Mouse (Mus musculus): ENCODE measurements around the gene Mex3a. TPM values are rescaled to one million over a fixed set of nuclear protein-coding genes. Genes with fewer than 3 reads are reported as not detected.

Mex3a gene
- total RNA-seq, 2 experiments from 2014 or later: 0.15 to 0.20 TPM

DNA sequence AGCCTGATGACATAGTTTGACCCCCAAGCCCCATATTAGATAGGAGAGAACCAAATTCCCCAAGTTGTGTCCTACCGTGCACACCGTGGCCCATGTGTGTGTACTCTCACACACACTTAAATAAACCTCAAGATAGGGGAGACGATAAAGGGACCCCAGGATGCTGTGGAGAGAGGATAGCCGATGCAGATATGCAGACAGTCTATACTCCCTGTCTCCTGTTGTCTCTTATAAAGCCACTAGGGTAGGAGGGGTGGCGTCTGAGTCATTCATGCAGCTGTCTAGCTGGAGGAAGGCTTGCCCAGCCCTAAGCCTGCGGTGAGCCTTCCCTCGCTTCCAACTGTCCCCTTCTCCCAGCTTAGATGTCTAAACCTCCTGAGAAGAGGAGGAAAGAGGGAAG lies 32.1 kb upstream of the Mex3a start:
- intact Hi-C loops (cut with DNase I): no loop called here
- TF ChIP-seq CTCF (IDR thresholded peaks at IDR 0.05): no peak
- DNase-seq: peak; percentile 39
- Histone ChIP-seq H3K4me3 (peak overlapping the region; percentile 86), H3K27ac (peak overlapping the region; percentile 98)

- Histone ChIP-seq H3K27ac (peak overlapping the region; percentile 98), H3K4me3 (peak overlapping the region; percentile 86)
- no peak for DNase-seq
- intact Hi-C loops (cut with DNase I): no loop called here
- no peak for TF ChIP-seq CTCF (IDR thresholded peaks at IDR 0.05)
Measured at GRCm38 (mm10) chr3:88500655-88501365, 31.4 kb upstream of the Mex3a start.

- intact Hi-C loops (cut with DNase I): loop anchor here (2.0 kb wide), 1 partner anchor 13 kb away; no protein-coding TSS in a partner anchor
- no peak for DNase-seq
- peak overlapping the region; percentile 98 for H3K27ac ChIP-seq
Measured at GRCm38 (mm10) chr3:88501366-88502030, 30.7 kb upstream of the Mex3a start.

DNA sequence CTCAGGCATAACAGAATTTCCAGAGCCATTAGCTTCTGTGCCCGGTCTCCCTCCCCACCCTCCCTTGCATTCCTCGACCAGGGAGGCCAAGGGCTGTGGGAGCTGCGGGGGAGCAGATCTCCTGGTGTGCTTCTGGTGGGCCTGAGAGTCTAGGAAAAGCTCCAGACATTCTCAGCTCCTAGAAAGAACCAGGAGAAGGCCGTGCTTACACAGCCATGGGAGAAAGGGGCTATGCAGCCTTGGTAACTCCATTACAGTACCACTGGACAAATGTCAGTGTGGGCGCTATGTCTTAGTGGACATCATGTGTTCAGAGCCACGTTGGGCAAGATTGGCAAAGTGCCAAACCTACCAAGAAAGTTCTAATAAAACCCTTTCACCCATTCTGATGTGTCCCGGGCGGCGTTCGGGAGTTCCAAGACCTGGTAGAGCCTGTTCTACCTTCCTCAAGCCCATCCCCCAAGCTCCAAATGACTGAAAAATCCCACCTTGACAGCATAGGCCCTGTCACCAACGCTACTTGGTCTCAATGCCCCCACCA lies 30.1 kb upstream of the Mex3a start:
- Histone ChIP-seq H3K4me3 (peak overlapping the region; percentile 86), H3K27ac (peak overlapping the region; percentile 98)
- no peak for TF ChIP-seq CTCF (IDR thresholded peaks at IDR 0.05)
- intact Hi-C loops (cut with DNase I): loop anchor here (2.0 kb wide), 1 partner anchor 13 kb away; no protein-coding TSS in a partner anchor
- peak; percentile 56 for DNase-seq

More at GRCm38 (mm10) chr3:88501366-88502030, 30.7 kb upstream of the Mex3a start:
- H3K4me3 ChIP-seq: peak overlapping the region; percentile 86
- no peak for TF ChIP-seq CTCF (IDR thresholded peaks at IDR 0.05)

DNA sequence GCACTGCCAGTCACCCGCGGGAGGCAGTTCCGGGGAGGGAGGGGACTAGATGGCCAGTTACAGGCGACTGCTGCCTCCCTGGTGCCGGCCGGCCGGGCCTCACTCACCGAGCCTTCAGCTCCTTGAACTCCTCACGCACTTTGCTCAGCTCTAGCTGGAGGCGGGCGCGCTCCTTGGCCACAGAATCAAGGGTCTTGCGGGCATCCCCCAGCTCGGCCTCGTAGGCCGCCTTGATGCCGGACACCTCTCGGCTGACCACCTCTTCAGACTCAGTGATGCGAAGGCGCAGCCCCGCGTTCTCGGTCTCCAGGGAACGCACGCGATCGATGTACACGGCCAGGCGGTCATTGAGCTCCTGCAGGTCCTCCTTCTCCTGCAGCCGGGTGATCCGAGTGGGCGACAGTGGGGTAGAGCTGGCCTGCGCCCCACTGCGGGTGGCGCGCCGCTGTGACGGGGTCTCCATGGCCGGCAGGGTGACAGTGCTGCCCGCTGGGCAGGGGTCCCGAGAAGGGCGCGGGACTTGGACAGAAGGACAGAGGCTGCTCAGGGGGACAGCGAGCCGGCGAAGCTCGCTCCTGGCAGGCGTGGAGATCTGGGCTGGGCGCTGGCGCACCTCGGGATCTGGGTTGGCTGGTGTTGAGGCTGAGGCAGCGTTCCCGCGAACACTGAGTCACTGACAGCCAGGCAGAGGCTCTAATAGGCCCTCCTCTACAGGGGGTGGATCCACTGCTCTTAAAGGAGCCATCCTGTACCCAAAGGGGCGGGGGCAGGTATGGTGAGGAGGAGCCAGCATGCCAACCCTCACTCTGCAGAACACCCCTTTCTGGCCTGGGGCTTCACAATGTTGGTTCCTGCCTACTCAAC lies 29.3 kb upstream of the Mex3a start:
- H3K4me3 ChIP-seq: peak overlapping the region; percentile 86
- intact Hi-C loops (cut with DNase I): loop anchor here (2.0 kb wide), 1 partner anchor 14 kb away; no protein-coding TSS in a partner anchor
- no peak for TF ChIP-seq CTCF (IDR thresholded peaks at IDR 0.05)
- H3K27ac ChIP-seq: peak overlapping the region; percentile 98
- DNase-seq: peak; percentile 97

DNA sequence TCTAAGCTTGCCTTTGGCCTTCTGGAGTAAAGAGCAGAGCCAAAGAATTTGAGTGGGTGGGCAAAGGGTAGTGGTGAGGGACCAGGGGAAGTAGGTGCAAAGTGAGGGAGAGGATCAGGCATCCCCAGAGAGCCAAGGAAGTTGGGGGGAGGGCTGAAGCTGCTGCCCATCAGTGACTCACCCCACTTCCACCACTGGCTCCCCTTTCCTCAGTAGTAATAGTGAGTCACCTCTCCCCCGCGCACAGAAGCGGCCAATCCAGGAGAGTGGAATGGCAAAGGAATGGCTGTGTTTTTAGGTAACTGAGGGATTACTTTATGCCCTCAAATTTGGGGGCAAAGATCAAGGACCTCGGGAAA lies 28.7 kb upstream of the Mex3a start:
- TF ChIP-seq CTCF (IDR thresholded peaks at IDR 0.05): no peak
- peak; percentile 63 for DNase-seq
- intact Hi-C loops (cut with DNase I): loop anchor here (2.0 kb wide), 1 partner anchor 15 kb away; no protein-coding TSS in a partner anchor
- Histone ChIP-seq H3K4me3 (peak overlapping the region; percentile 86), H3K27ac (peak overlapping the region; percentile 98)

DNA sequence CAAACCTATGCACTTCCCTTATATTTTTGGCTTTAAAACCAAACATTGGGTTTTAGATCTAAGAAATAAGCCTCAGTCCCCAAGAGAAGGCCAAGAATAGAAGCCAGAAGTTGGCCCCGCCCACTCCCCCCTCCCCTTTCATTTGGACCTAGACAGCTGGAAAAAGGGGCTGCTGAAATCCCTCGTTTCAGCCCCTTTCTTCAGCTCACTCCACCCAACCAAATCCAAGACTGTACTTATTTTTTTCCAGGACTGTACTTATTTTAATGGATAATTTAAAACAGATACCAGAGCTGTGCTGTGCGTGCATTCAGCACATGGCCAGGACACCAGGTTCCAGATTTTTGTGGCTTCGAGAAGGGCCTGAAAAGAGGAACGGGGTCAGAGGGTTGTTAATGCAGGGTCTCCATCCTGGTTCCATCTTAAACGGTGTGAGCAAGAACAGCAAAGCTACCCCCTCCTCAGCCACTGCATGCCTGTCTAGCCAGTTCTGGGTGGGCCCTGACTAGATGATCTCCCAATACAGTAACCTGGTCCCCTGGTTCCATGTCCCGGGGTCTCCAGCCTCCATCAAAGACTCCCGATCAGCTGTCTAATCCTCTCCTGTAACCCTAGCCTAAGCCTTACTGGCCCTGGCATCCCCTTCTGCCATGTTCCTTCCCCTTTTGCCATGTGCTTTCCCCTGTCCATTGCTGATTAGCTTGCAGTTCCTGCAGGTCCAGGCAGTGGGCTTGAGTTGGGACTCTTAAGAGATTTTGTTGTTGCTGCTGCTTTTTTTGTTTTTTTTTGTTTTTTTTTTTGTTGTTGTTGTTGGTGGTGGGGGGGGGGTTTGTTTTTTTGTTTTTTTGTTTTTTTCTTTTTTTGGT lies 28.1 kb upstream of the Mex3a start:
- no peak for DNase-seq
- peak overlapping the region; percentile 86 for H3K4me3 ChIP-seq
- H3K27ac ChIP-seq: peak overlapping the region; percentile 98
- intact Hi-C loops (cut with DNase I): loop anchor here (2.0 kb wide), 1 partner anchor 15 kb away; no protein-coding TSS in a partner anchor
- TF ChIP-seq CTCF (IDR thresholded peaks at IDR 0.05): no peak

DNA sequence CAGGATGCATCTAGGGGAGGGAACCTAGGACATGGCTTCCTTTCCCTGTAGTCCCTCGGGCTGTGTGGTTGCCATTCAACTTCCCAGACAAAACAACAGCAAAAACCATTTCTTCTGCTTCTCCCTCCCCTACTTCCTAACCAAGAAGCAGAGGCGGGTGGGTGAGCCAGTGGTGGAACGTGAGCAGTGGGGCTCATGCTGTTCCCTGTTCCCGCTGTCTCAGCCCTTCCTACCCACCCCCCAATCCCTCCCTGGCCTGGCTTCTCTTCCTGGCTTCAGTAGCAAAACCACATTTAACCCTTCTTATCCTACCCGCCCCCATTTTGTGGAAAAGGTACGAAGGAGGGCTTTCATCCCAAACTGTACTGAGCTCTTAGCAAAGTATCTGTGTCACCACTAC lies 27.1 kb upstream of the Mex3a start:
- TF ChIP-seq CTCF (IDR thresholded peaks at IDR 0.05): no peak
- Histone ChIP-seq H3K4me3 (no peak overlapping the region), H3K27ac (peak overlapping the region; percentile 20)
- intact Hi-C loops (cut with DNase I): no loop called here
- DNase-seq: no peak

GRCm38 (mm10) chr3:88505765-88506164 lies 26.4 kb upstream of the Mex3a start:
- 0 out of 2 replicates have a peak overlapping the region, but pooled peaks have one; percentile 9 for H3K27ac ChIP-seq
- intact Hi-C loops (cut with DNase I): no loop called here

DNA sequence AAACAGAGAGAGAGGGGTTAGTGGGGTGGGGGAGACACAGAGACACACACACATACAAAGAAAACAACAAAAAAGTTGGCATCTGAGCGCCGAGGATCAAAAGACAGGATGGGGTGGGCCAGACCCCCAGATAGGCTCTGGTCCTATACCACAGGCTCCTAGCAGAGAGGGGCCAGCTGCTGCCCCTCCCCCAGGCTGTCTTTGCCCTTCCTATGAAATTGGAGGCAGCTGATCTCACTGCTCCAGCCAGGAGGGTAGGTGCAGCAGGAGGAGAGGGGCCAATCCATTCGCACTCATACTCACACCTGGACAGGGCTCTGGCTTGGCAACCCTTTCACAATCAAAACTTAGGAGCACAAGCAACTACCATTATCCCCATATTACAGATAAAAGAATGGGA lies 22.9 kb upstream of the Mex3a start:
- no peak for DNase-seq
- intact Hi-C loops (cut with DNase I): no loop called here
- Histone ChIP-seq H3K27ac (peak overlapping the region; percentile 93), H3K4me3 (peak overlapping the region; percentile 75)
- TF ChIP-seq CTCF (IDR thresholded peaks at IDR 0.05): no peak

More at GRCm38 (mm10) chr3:88505765-88506164, 26.4 kb upstream of the Mex3a start:
- no peak overlapping the region for H3K4me3 ChIP-seq
- no peak for TF ChIP-seq CTCF (IDR thresholded peaks at IDR 0.05)
- no peak for DNase-seq

GRCm38 (mm10) chr3:88509692-88510420 lies 22.3 kb upstream of the Mex3a start, which contains the start of gene Lmna:
Gene Lmna (minus strand): TSS chr3:88509956.
- H3K4me3 ChIP-seq: peak within 1 kb of the TSS; percentile 75
- DNase-seq: peak; percentile 96
- peak; percentile 51 for TF ChIP-seq CTCF (IDR thresholded peaks at IDR 0.05)
- intact Hi-C loops (cut with DNase I): no loop called here
- peak within 1 kb of the TSS; percentile 93 for H3K27ac ChIP-seq
